Mouse (Mus musculus): ENCODE measurements at regions not wholly inside any gene's neighbourhood (a gene's known extent, or its start where the extent isn't known, plus 50 kb on each side); places are given as distances from the start of the nearest gene placed in this dataset.

GRCm38 (mm10) chr10:6053207-6053606, 131.0 kb upstream of the Rgs17 start:
- no peak for DNase-seq (ENCODE audit: low spot score in 2 of 2)

- no peak for DNase-seq (ENCODE audit: low spot score in 2 of 2)
Observed at GRCm38 (mm10) chr10:6043358-6043757, 121.2 kb upstream of the Rgs17 start.

- no peak for DNase-seq (ENCODE audit: low spot score in 2 of 2)
Observed at GRCm38 (mm10) chr10:6039771-6040170, 117.6 kb upstream of the Rgs17 start.

GRCm38 (mm10) chr10:6035792-6036487, 113.7 kb upstream of the Rgs17 start:
- DNase-seq (ENCODE audit: low spot score in 2 of 2), result peak; percentile 62 to 86

- no peak for DNase-seq (ENCODE audit: low spot score in 2 of 2)
Observed at GRCm38 (mm10) chr10:6032469-6032868, 110.3 kb upstream of the Rgs17 start.

- DNase-seq (ENCODE audit: low spot score in 2 of 2), result no peak
Observed at GRCm38 (mm10) chr10:6027551-6027950, 105.4 kb upstream of the Rgs17 start.

- DNase-seq (ENCODE audit: low spot score in 2 of 2), result no peak
Observed at GRCm38 (mm10) chr10:6026317-6026716, 104.1 kb upstream of the Rgs17 start.

GRCm38 (mm10) chr10:6022609-6023283, 100.5 kb upstream of the Rgs17 start:
- no peak for DNase-seq (ENCODE audit: low spot score in 2 of 2)

- no peak for DNase-seq (ENCODE audit: low spot score in 2 of 2)
Observed at GRCm38 (mm10) chr10:6020944-6021684, 98.9 kb upstream of the Rgs17 start.

- DNase-seq (ENCODE audit: low spot score in 2 of 2), result no peak
Observed at GRCm38 (mm10) chr10:6013743-6014142, 91.5 kb upstream of the Rgs17 start.

GRCm38 (mm10) chr10:6011541-6011940, 89.3 kb upstream of the Rgs17 start:
- no peak for DNase-seq (ENCODE audit: low spot score in 2 of 2)

GRCm38 (mm10) chr10:6011029-6011428, 88.8 kb upstream of the Rgs17 start:
- no peak for DNase-seq (ENCODE audit: low spot score in 2 of 2)

GRCm38 (mm10) chr10:6007238-6007972, 85.2 kb upstream of the Rgs17 start:
- no peak for DNase-seq (ENCODE audit: low spot score in 2 of 2)

GRCm38 (mm10) chr10:5981433-5981832, 59.2 kb upstream of the Rgs17 start:
- no peak for DNase-seq (ENCODE audit: low spot score in 2 of 2)

GRCm38 (mm10) chr10:5978534-5978933, 56.3 kb upstream of the Rgs17 start:
- no peak for DNase-seq (ENCODE audit: low spot score in 2 of 2)

Data from layer of hippocampus, adult 18-20 months (tissue).